Mouse (Mus musculus) liver, embryonic 16.5 days (tissue): Measurements from ENCODE around the gene Chmp6. TPM values are rescaled to one million over a fixed set of nuclear protein-coding genes. Genes with fewer than 3 reads are reported as not detected.

Experiments
- ATAC-seq: fragments of 200-750 bp; cut with Nextera tagmentation; 2 replicates; pipeline ENCODE4 v1.8.0; 2017; ENCODE audit warnings: low read depth, mild to moderate bottlenecking, moderate number of reproducible peaks, moderate library complexity
- H3K27ac ChIP-seq: fragments of 300-500 bp; sonication (generic); 2 replicates; pipeline ENCODE4 v1.5.1; 2014; ENCODE audit warnings: mild to moderate bottlenecking, low read length
- H3K27me3 ChIP-seq: fragments of 300-500 bp; sonication (generic); 2 replicates; pipeline ENCODE4 v1.6.1; 2014; ENCODE audit warnings: low read depth, low read length, mixed read lengths; ENCODE audit not compliant: control insufficient read depth, insufficient read depth
- H3K36me3 ChIP-seq: fragments of 300-500 bp; sonication (generic); 2 replicates; pipeline ENCODE4 v1.6.1; 2014; ENCODE audit warnings: mild to moderate bottlenecking; ENCODE audit not compliant: control insufficient read depth, insufficient read depth
- H3K4me1 ChIP-seq: fragments of 300-500 bp; sonication (generic); 2 replicates; pipeline ENCODE4 v1.6.1; 2014; ENCODE audit warnings: low read depth, low read length, mixed read lengths; ENCODE audit not compliant: control insufficient read depth
- H3K4me2 ChIP-seq: fragments of 300-500 bp; sonication (generic); 2 replicates; pipeline ENCODE4 v1.6.1; 2014; ENCODE audit warnings: low read depth, low read length, mixed read lengths
- H3K4me3 ChIP-seq: fragments of 300-500 bp; sonication (generic); 2 replicates; pipeline ENCODE4 v1.5.1; 2014; ENCODE audit warnings: low read depth, mild to moderate bottlenecking, low read length
- H3K9ac ChIP-seq: fragments of 300-500 bp; sonication (generic); 2 replicates; pipeline ENCODE4 v1.6.1; 2014; ENCODE audit warnings: low read depth, low read length
- H3K9me3 ChIP-seq: fragments of 300-500 bp; sonication (generic); replicated peaks from 2 replicates; pipeline ENCODE4 v1.6.1; 2016; ENCODE audit warnings: low read length; ENCODE audit not compliant: control insufficient read depth
- WGBS: fragments of 180-500 bp; shearing (Covaris S2); extraction: QIAGEN DNeasy Blood & Tissue Kit; methylation state at CpG from one replicate; pipeline ENCODE4 v1.1.7; 2014; ENCODE audit not compliant: insufficient replicate concordance; 5-methylcytosine and 5-hydroxymethylcytosine counted together
- polyA plus RNA-seq: library from polyadenylated mRNA; unstranded; fragments of >200 nt; fragmentation: Nextera tagmentation; extraction: Ambion mirVana; gene quantifications from 2 replicates; pipeline ENCODE4 v1.2.1, GENCODE M21; 2015

Chmp6 gene
- polyA plus RNA-seq, 1 experiment from 2014 or later: 25.4 TPM

DNA sequence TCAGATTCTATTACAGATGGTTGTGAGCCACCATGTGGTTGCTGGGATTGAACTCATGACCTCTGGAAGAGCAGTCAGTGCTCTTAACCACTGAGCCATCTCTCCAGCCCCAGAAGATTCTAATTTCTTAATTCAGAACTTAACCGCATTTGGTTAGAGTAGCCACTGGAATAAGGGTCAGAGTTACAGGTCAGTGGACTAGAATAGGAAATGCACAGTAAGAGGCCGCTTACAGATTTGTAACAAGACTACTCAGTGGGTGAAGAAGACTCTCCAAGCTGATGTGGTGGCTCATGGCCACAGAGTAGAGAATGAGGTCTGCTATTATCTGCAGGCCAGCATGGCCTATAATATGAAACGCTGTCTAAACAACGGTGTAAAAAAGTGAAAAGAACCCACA is 10.3 kb upstream of the Chmp6 start:
- H3K4me1 ChIP-seq: no peaks in the 10 kb centered on the region
- H3K4me2 ChIP-seq: no peak overlapping the region
- no peak overlapping the region for H3K4me3 ChIP-seq
- H3K27me3 ChIP-seq: no peaks in the 10 kb centered on the region
- ATAC-seq: no peak
- H3K9ac ChIP-seq: no peak overlapping the region
- WGBS: 69% methylated on average over 4 of the region's 4 CpGs
- H3K27ac ChIP-seq: no peak overlapping the region
- H3K9me3 ChIP-seq: no peaks in the 10 kb centered on the region
- no peaks in the 10 kb centered on the region for H3K36me3 ChIP-seq

DNA sequence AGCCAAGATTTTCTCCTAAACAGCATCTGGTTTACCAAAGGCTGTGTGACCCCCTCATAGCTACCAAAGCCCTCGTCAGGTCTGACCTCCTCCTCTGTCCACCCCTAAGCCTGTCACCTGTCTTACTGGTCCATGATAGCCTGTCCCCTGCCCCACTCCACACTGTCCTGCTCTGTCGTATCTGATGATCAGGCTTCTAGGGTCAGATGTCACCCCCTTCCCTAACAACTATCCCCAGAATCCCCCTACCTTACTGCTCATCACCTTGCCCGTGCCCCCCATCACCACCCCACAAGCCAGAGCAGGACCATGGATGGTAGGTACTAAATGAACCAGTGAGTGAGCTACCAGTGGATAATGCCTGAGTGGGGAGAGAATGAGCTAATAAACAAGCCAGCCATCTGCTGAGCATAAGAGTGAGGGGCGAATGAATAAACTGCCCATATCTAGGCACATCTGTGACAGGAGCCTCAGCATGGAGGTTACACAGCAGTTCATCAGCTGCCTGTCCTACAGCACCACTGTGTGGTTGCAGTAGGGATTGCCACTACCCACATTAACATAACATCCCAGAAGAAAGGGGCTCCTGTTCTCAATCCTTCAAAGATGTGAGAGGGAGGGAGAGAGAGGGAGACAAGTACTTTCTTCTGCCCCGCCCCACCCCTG is 8.5 kb upstream of the Chmp6 start:
- Histone ChIP-seq H3K9ac (no peak overlapping the region), H3K36me3 (no peaks in the 10 kb centered on the region), H3K27me3 (no peaks in the 10 kb centered on the region), H3K4me3 (no peak overlapping the region), H3K27ac (no peak overlapping the region), H3K4me2 (no peak overlapping the region), H3K9me3 (no peaks in the 10 kb centered on the region), H3K4me1 (no peaks in the 10 kb centered on the region)
- WGBS: 24% methylated on average over 5 of the region's 5 CpGs
- ATAC-seq: no peak

DNA sequence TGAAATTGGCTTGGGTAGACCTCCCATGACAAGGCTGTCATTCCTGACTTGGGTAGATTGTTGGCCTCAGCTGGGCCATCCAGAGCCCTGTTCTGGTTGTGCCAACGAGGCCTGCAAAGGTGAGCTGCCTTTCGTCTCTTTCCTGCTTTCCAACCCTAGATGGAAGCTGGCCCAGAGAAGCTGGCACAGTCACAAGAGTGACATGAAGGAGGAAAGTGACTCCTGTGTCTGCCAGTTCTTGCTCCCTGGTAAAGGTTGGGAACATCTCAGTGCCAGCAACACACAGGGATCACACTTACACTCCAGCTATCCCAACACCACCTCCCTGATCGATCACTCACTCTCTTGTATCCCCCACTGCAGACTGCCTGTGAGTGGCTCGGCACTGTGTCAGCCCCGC is 7.4 kb upstream of the Chmp6 start:
- Histone ChIP-seq H3K4me1 (no peaks in the 10 kb centered on the region), H3K27ac (no peak overlapping the region), H3K36me3 (no peaks in the 10 kb centered on the region), H3K9ac (no peak overlapping the region), H3K4me3 (no peak overlapping the region), H3K4me2 (no peak overlapping the region), H3K27me3 (no peaks in the 10 kb centered on the region), H3K9me3 (no peaks in the 10 kb centered on the region)
- WGBS: 63% methylated on average over 5 of the region's 5 CpGs
- ATAC-seq: no peak

DNA sequence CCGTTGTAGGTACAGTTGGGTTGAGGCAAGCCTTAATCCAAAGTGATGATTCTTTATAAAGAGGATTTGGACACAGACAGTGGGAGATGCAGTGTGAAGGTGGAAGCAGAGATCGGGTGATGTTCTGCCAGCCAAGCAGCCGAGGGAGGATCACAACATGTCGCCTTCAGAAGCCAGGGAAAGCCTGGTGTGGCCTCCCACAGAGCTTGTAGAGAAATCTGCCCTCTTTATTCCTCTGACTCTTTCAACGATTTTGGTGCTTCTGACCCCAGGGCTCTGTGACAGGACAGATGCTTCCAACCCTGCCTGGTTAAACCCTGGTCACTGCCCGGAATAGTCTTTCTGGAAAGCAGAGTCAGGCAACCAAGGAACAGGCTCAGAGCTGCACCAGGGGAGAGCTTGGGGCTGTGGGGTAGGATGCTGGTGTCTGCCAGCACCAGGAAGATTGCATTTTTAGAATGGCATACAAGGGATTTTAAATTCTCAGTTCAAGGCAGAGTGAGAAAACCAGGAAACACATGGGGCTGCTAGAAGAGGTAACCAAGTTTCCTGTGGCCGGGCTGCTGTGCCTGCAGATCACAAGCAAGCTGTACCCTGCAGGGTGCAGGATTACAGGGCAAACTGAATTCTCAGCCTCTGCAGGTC is 6.1 kb upstream of the Chmp6 start:
- Histone ChIP-seq H3K9ac (no peak overlapping the region), H3K4me1 (no peaks in the 10 kb centered on the region), H3K27me3 (no peaks in the 10 kb centered on the region), H3K36me3 (no peaks in the 10 kb centered on the region), H3K9me3 (no peaks in the 10 kb centered on the region), H3K4me2 (no peak overlapping the region), H3K4me3 (no peak overlapping the region), H3K27ac (no peak overlapping the region)
- no peak for ATAC-seq
- WGBS: 39% methylated on average over 7 of the region's 7 CpGs

DNA sequence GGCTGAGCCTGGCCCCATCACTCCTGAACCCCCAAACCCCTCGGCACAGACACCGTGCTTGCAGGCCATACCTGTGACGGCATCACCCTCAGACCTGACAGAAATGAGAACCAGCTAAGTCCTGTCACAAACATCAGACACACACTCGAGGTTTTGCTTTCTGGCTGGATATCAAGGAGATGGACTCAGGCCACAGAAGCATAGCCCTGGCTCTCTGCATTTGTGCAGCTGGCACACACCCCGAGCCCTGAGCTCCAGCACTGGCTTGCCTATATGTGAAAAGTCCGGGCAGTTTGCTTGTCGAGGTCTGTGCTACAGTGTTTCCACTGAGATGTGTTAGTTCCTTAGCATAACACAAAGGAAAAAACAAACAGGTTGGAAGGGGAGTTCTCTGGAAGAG is 5.5 kb upstream of the Chmp6 start:
- WGBS: 35% methylated on average over 7 of the region's 7 CpGs
- no peak overlapping the region for H3K9ac ChIP-seq

DNA sequence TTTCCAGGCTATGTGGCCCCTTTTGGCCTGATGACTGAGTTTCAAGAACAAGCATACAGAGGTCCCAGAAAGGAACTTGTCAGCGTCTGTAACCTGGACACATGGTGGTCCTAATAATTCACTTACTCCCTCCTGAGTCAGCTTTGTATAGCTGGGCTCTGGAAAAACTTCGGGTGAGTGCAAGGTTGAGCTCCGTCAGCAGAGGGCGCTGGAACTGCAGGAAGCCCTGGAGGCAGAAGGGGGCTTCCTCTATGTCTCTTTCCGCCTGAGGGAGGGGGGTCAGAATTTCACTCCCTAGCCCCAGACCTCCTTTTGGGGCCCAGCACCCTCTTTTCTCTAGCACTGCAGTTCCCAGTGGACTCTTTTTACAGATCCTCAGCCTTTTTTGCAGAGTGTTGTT is 3.8 kb upstream of the Chmp6 start:
- H3K9ac ChIP-seq: no peak overlapping the region

More for the DNA sequence above, 5.5 kb upstream of the Chmp6 start:
- no peak for ATAC-seq
- Histone ChIP-seq H3K36me3 (no peaks in the 10 kb centered on the region), H3K4me1 (no peaks in the 10 kb centered on the region), H3K27me3 (no peaks in the 10 kb centered on the region), H3K27ac (no peak overlapping the region), H3K4me3 (no peak overlapping the region), H3K4me2 (no peak overlapping the region), H3K9me3 (no peaks in the 10 kb centered on the region)

DNA sequence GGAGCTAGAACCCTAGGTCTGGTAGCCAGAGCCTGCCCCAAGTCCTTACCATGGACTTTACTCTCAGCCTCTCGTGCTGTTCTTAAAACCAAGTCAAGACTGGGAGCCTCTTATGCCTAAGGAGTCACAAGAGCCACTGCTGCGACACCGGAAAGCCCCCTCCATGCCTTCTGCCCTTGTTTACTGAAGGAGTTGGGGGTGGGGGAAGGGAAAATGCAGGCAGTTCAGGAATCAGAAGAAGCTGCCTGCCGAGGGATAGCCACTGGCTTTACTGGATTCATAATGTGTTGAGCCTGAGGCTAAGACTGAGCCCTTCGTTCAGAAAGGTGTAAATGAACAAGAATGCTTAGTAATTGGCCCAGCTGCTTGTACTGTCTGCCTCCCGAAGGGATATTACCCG is 396 bp upstream of the Chmp6 start:
- Histone ChIP-seq H3K4me3 (peak overlapping the region; percentile 78), H3K9me3 (no peaks in the 10 kb centered on the region), H3K27me3 (no peaks in the 10 kb centered on the region), H3K9ac (peak overlapping the region; percentile 91), H3K27ac (0 out of 2 replicates have a peak overlapping the region, but pooled peaks have one; percentile 33), H3K4me1 (peaks cover 20% of the 10 kb centered on the region), H3K4me2 (peak overlapping the region; percentile 73), H3K36me3 (peaks cover 8% of the 10 kb centered on the region)
- ATAC-seq: no peak
- 33% methylated on average over 7 of the region's 7 CpGs for WGBS

More for the DNA sequence above, 3.8 kb upstream of the Chmp6 start:
- H3K4me1 ChIP-seq: peaks cover 10% of the 10 kb centered on the region
- H3K27me3 ChIP-seq: no peaks in the 10 kb centered on the region
- H3K36me3 ChIP-seq: no peaks in the 10 kb centered on the region
- no peak overlapping the region for H3K4me2 ChIP-seq
- WGBS: 2% methylated on average over 5 of the region's 5 CpGs
- no peak overlapping the region for H3K27ac ChIP-seq
- H3K9me3 ChIP-seq: no peaks in the 10 kb centered on the region
- no peak for ATAC-seq
- H3K4me3 ChIP-seq: no peak overlapping the region

DNA sequence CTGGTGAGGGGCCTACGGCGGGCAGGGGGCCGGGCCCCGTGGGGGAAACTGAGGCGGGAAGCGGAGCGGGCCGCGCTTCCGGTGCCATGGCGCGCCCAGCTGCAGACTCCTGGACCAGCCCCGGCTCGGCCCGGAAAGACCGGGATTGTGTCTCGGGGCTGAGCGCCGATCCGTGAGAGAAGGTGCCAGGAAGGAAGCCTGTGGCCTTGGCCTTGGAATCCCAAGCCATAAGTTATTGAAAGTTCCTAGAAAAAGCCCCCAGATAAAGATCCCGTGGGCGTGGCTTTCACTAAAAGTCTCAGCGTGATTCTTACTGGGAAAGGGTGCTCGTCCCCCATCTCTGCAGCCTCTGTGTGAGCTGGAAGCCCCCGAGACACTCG is 684 bp downstream of the Chmp6 start:
- peak; percentile 25; the same call in 1 of the 2 replicates for ATAC-seq
- Histone ChIP-seq H3K36me3 (peaks cover 19% of the 10 kb centered on the region), H3K9me3 (no peaks in the 10 kb centered on the region), H3K4me2 (peak overlapping the region; percentile 73), H3K9ac (peak overlapping the region; percentile 91), H3K4me1 (peaks cover 20% of the 10 kb centered on the region), H3K27ac (peak overlapping the region; percentile 63), H3K27me3 (no peaks in the 10 kb centered on the region), H3K4me3 (peak overlapping the region; percentile 78)
- 0% methylated on average over 26 of the region's 26 CpGs for WGBS

DNA sequence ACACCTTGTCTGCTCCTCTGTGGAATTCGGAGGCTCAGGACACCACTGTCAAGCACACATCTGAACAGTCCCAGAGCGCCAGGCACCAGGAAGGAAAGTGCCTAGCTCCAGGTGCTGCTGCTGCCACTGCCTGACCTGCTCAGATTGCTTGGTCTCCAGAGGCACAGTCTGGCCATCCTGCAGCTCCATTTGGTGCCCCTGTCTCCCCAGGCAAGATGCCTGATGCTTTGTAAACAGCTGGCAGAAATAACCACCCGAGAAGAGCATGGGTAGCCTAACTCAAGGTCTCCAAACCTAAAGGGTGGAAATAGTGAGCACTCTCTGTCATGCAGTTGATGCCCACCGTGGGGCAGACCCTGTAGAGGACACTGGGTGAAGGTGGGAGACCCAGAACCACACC is 1.1 kb downstream of the Chmp6 start:
- Histone ChIP-seq H3K4me3 (peak overlapping the region; percentile 78), H3K27me3 (no peaks in the 10 kb centered on the region), H3K27ac (no peak overlapping the region; the same call in 1 of the 2 replicates), H3K36me3 (peaks cover 19% of the 10 kb centered on the region), H3K9me3 (no peaks in the 10 kb centered on the region), H3K4me1 (peaks cover 20% of the 10 kb centered on the region), H3K4me2 (peak overlapping the region; percentile 73), H3K9ac (peak overlapping the region; percentile 91)
- no peak for ATAC-seq
- 18% methylated on average over 4 of the region's 4 CpGs for WGBS
